Mouse (Mus musculus): ENCODE measurements around the gene Tmem40.

GRCm38 (mm10) chr6:115694441-115694842 lies 67.8 kb downstream of the Tmem40 start:
- TF ChIP-seq CTCF (IDR thresholded peaks at IDR 0.05; ENCODE audit: low read depth) (peak; percentile 26), EP300 (optimal IDR thresholded peaks at IDR 0.05) (no peak)

All from stomach, postnatal 0 days (tissue).